Comparison of ENCODE assay signal across 28 mouse cellular contexts in genomic region chr16:88463235-88463634, GRCm38 (mm10). TPM values are rescaled to one million over a fixed set of nuclear protein-coding genes. Genes with fewer than 3 reads are reported as not detected.
DNase-seq lines count a peak whose midpoint lies in the region; ATAC-seq and TF ChIP-seq lines count a peak whose summit lies in the region.
"Had no signal": no experiment of that assay in that cellular context is flagged by ENCODE, and none has a peak within 500 bp of the region (broad histone marks: within the 10 kb centered on the region; RNA-seq: fewer than 3 reads in every experiment).

No protein-coding gene starts in this region.

- TF ChIP-seq CTCF in forebrain, postnatal 0 days (IDR thresholded peaks at IDR 0.05; ENCODE audit: low read depth), result no peak

- no peak overlapping the region for H3K9ac ChIP-seq in forebrain, postnatal 0 days
- H3K9ac ChIP-seq in forebrain, embryonic 16.5 days (replicated peaks; ENCODE audit: low read depth, low read length), result no peak overlapping the region
- H3K9ac ChIP-seq in limb, embryonic 14.5 days (ENCODE audit: low read depth, low read length, severe bottlenecking), result no peak overlapping the region
- H3K9ac ChIP-seq in intestine, embryonic 16.5 days (ENCODE audit: low read depth, low read length), result no peak overlapping the region
- H3K9ac ChIP-seq: embryonic facial prominence, embryonic 13.5 days; forebrain, embryonic 12.5 days had no signal

- no peaks in the 10 kb centered on the region for H3K27me3 ChIP-seq in forebrain, postnatal 0 days (ENCODE audit: insufficient read depth, low read length)
- H3K27me3 ChIP-seq in forebrain, embryonic 16.5 days (replicated peaks; ENCODE audit: control insufficient read depth, insufficient read depth, low read length), result no peaks in the 10 kb centered on the region
- no peaks in the 10 kb centered on the region for H3K27me3 ChIP-seq in limb, embryonic 14.5 days (ENCODE audit: control insufficient read depth, insufficient read depth, low read length)
- H3K27me3 ChIP-seq in limb, embryonic 10.5 days (ENCODE audit: low read depth, poor library complexity, severe bottlenecking), result no peaks in the 10 kb centered on the region
- no peaks in the 10 kb centered on the region for H3K27me3 ChIP-seq in intestine, embryonic 16.5 days (replicated peaks; ENCODE audit: control insufficient read depth, insufficient read depth, low read length)
- H3K27me3 ChIP-seq: embryonic facial prominence, embryonic 13.5 days; forebrain, embryonic 12.5 days; Patski had no signal

- DNase-seq in forebrain, postnatal 0 days, result no peak
- DNase-seq in limb, embryonic 14.5 days (ENCODE audit: low spot score), result peak; percentile 14
- DNase-seq in limb, embryonic 10.5 days (ENCODE audit: low spot score), result no peak
- peak; percentile 2 for DNase-seq in ES-CJ7 (ENCODE audit: low read depth, low spot score)
- DNase-seq: adrenal gland, adult 8-10 months; adrenal gland, postnatal 14 days; adrenal gland, postnatal 36 days; cerebellum, adult 11-12 months; cerebellum, adult 2 months; cerebellum, adult 9-10 months; cerebellum, postnatal 10 days; cerebellum, postnatal 25 days had no signal

- no peaks in the 10 kb centered on the region for H3K36me3 ChIP-seq in forebrain, postnatal 0 days (ENCODE audit: insufficient read depth)
- H3K36me3 ChIP-seq in forebrain, embryonic 16.5 days (ENCODE audit: control insufficient read depth, insufficient read depth), result no peaks in the 10 kb centered on the region
- H3K36me3 ChIP-seq in limb, embryonic 14.5 days (ENCODE audit: control insufficient read depth, insufficient read depth, low read length), result no peaks in the 10 kb centered on the region
- no peaks in the 10 kb centered on the region for H3K36me3 ChIP-seq in limb, embryonic 10.5 days
- no peaks in the 10 kb centered on the region for H3K36me3 ChIP-seq in intestine, embryonic 16.5 days (ENCODE audit: control insufficient read depth, insufficient read depth, low read length)
- H3K36me3 ChIP-seq: embryonic facial prominence, embryonic 13.5 days; forebrain, embryonic 10.5 days; forebrain, embryonic 12.5 days; G1E had no signal

- no peaks in the 10 kb centered on the region for H3K4me1 ChIP-seq in forebrain, postnatal 0 days (ENCODE audit: insufficient read depth)
- H3K4me1 ChIP-seq in forebrain, embryonic 16.5 days (replicated peaks; ENCODE audit: control insufficient read depth, insufficient read depth, low read length), result no peaks in the 10 kb centered on the region
- H3K4me1 ChIP-seq in limb, embryonic 14.5 days (ENCODE audit: control insufficient read depth, insufficient read depth, low read length), result no peaks in the 10 kb centered on the region
- no peaks in the 10 kb centered on the region for H3K4me1 ChIP-seq in limb, embryonic 10.5 days
- H3K4me1 ChIP-seq in intestine, embryonic 16.5 days (ENCODE audit: control insufficient read depth, insufficient read depth, low read length), result no peaks in the 10 kb centered on the region
- H3K4me1 ChIP-seq: embryonic facial prominence, embryonic 13.5 days; forebrain, embryonic 10.5 days; forebrain, embryonic 12.5 days had no signal

- H3K27ac ChIP-seq in forebrain, postnatal 0 days (ENCODE audit: low read depth, low read length), result no peak overlapping the region
- H3K27ac ChIP-seq in forebrain, embryonic 16.5 days (ENCODE audit: low read length), result no peak overlapping the region
- H3K27ac ChIP-seq in limb, embryonic 14.5 days (replicated peaks; ENCODE audit: low read depth, low read length), result no peak overlapping the region
- no peak overlapping the region for H3K27ac ChIP-seq in limb, embryonic 10.5 days
- no peak overlapping the region for H3K27ac ChIP-seq in intestine, embryonic 16.5 days (ENCODE audit: low read length)
- H3K27ac ChIP-seq: embryonic facial prominence, embryonic 13.5 days; forebrain, embryonic 10.5 days; forebrain, embryonic 12.5 days had no signal

- TF ChIP-seq POLR2A in limb, embryonic 14.5 days (IDR thresholded peaks at IDR 0.05; ENCODE audit: borderline replicate concordance, extremely low read depth, insufficient read depth, insufficient read length), result no peak

- peak; percentile 42; the same call in 1 of the 2 replicates for ATAC-seq in forebrain, postnatal 0 days
- no peak for ATAC-seq in forebrain, embryonic 16.5 days
- no peak for ATAC-seq in limb, embryonic 14.5 days (ENCODE audit: low FRiP score, low read depth)
- ATAC-seq in intestine, embryonic 16.5 days, result peak; percentile 88
- ATAC-seq in erythroblast, adult 5-6 weeks (replicated peaks; ENCODE audit: low FRiP score, poor library complexity, severe bottlenecking), result no peak
- ATAC-seq: activated CD4-positive, CD25-positive, alpha-beta regulatory T cell, adult 4 months; forebrain, embryonic 14.5 days; Patski had no signal

- 77% methylated on average over 3 of the region's 3 CpGs for WGBS in forebrain, postnatal 0 days
- 70% methylated on average over 3 of the region's 3 CpGs for WGBS in forebrain, embryonic 16.5 days
- WGBS in limb, embryonic 14.5 days, result 85% methylated on average over 3 of the region's 3 CpGs
- WGBS in limb, embryonic 10.5 days, result 82% methylated on average over 3 of the region's 3 CpGs
- WGBS in intestine, embryonic 16.5 days, result 64% methylated on average over 3 of the region's 3 CpGs

- H3K4me2 ChIP-seq in forebrain, postnatal 0 days (ENCODE audit: low read depth), result no peak overlapping the region
- no peak overlapping the region for H3K4me2 ChIP-seq in forebrain, embryonic 16.5 days (ENCODE audit: low read length)
- no peak overlapping the region for H3K4me2 ChIP-seq in limb, embryonic 14.5 days (replicated peaks; ENCODE audit: low read depth, low read length, severe bottlenecking)
- H3K4me2 ChIP-seq in intestine, embryonic 16.5 days (ENCODE audit: low read depth, low read length), result no peak overlapping the region
- H3K4me2 ChIP-seq: embryonic facial prominence, embryonic 13.5 days; forebrain, embryonic 12.5 days had no signal

- no peaks in the 10 kb centered on the region for H3K9me3 ChIP-seq in forebrain, postnatal 0 days (ENCODE audit: low read length)
- no peaks in the 10 kb centered on the region for H3K9me3 ChIP-seq in forebrain, embryonic 16.5 days (ENCODE audit: control insufficient read depth, low read length)
- no peaks in the 10 kb centered on the region for H3K9me3 ChIP-seq in limb, embryonic 14.5 days (ENCODE audit: control insufficient read depth, low read length)
- no peaks in the 10 kb centered on the region for H3K9me3 ChIP-seq in limb, embryonic 10.5 days (replicated peaks)
- no peaks in the 10 kb centered on the region for H3K9me3 ChIP-seq in intestine, embryonic 16.5 days (ENCODE audit: control insufficient read depth, low read length)
- H3K9me3 ChIP-seq: embryonic facial prominence, embryonic 13.5 days; forebrain, embryonic 10.5 days; forebrain, embryonic 12.5 days had no signal

- H3K4me3 ChIP-seq in forebrain, postnatal 0 days (ENCODE audit: low read depth, low read length), result no peak overlapping the region
- no peak overlapping the region for H3K4me3 ChIP-seq in forebrain, embryonic 16.5 days (replicated peaks; ENCODE audit: low read length)
- no peak overlapping the region for H3K4me3 ChIP-seq in limb, embryonic 14.5 days (replicated peaks; ENCODE audit: low read length)
- H3K4me3 ChIP-seq in limb, embryonic 10.5 days, result no peak overlapping the region
- no peak overlapping the region for H3K4me3 ChIP-seq in intestine, embryonic 16.5 days (ENCODE audit: low read length)
- H3K4me3 ChIP-seq: embryonic facial prominence, embryonic 13.5 days; erythroblast, embryonic 14.5 days; forebrain, embryonic 10.5 days; forebrain, embryonic 12.5 days had no signal

RNA-seq across cellular contexts. Expression of gene Cldn17, which starts 43.5 kb away (rescaled TPM):
- total RNA-seq in forebrain, postnatal 0 days (2014; rRNA removed), result not detected in 2 replicates
- not detected in 2 replicates for polyA plus RNA-seq in forebrain, postnatal 0 days (2015; fragmentation: Nextera tagmentation; extraction: Ambion mirVana)
- polyA plus RNA-seq in forebrain, embryonic 16.5 days (2015; fragmentation: Nextera tagmentation; extraction: Ambion mirVana), result not detected in 2 replicates
- polyA plus RNA-seq in limb, embryonic 14.5 days (2012; rRNA removed), result not detected in 2 replicates
- not detected in 2 replicates for polyA plus RNA-seq in limb, embryonic 14.5 days (2014; fragmentation: Nextera tagmentation; extraction: Ambion mirVana)
- not detected in 2 replicates for polyA plus RNA-seq in limb, embryonic 10.5 days (2016; fragmentation: Nextera tagmentation; extraction: Ambion mirVana)
- not detected in 2 replicates for polyA plus RNA-seq in intestine, embryonic 16.5 days (2015; fragmentation: Nextera tagmentation; extraction: Ambion mirVana)
- not detected in 2 replicates for total RNA-seq in erythroblast, adult 5-6 weeks (2015; ENCODE audit: low replicate concordance)
- total RNA-seq in erythroblast, adult 5-6 weeks (2017; ENCODE audit: low replicate concordance), result not detected in 2 replicates
- total RNA-seq: adrenal gland, adult 18-20 months; adrenal gland, adult 8-10 months; adrenal gland, postnatal 14 days; adrenal gland, postnatal 36 days had no signal
- polyA plus RNA-seq: activated CD4-positive, CD25-positive, alpha-beta regulatory T cell, adult 4 months; C2C12; cortical plate, adult 2 months; embryonic facial prominence, embryonic 11.5 days; embryonic facial prominence, embryonic 13.5 days; erythroblast, embryonic 14.5 days; forebrain, embryonic 10.5 days; forebrain, embryonic 12.5 days; forebrain, embryonic 14.5 days; frontal cortex, adult 2 months; G1E; Patski had no signal

Comparison
In these comparisons a context has a peak if more than half of its experiments do, and no peak if none do; other contexts are left out.
1. ATAC-seq: peak in forebrain, postnatal 0 days (single experiment) and intestine, embryonic 16.5 days (single experiment); none in forebrain, embryonic 16.5 days (single experiment), limb, embryonic 14.5 days (single experiment) and erythroblast, adult 5-6 weeks (single experiment).
2. DNase-seq: peak in limb, embryonic 14.5 days (single experiment) and ES-CJ7 (single experiment); none in forebrain, postnatal 0 days (single experiment) and limb, embryonic 10.5 days (single experiment).